Mouse (Mus musculus) midbrain, embryonic 16.5 days (tissue): ENCODE measurements around the gene Zfp446. TPM values are rescaled to one million over a fixed set of nuclear protein-coding genes. Genes with fewer than 3 reads are reported as not detected.

Source experiments
- ATAC-seq: fragments of 200-750 bp; cut with Nextera tagmentation; 2 replicates; pipeline ENCODE4 v1.8.0; 2017; ENCODE audit warnings: moderate TSS enrichment
- H3K27ac ChIP-seq: fragments of 300-500 bp; sonication (generic); 2 replicates; pipeline ENCODE4 v1.5.1; 2014; ENCODE audit warnings: mild to moderate bottlenecking, low read length, mixed read lengths
- H3K27me3 ChIP-seq: fragments of 300-500 bp; sonication (generic); 2 replicates; pipeline ENCODE4 v1.6.1; 2014; ENCODE audit warnings: low read depth, low read length, mixed read lengths; ENCODE audit not compliant: control insufficient read depth, insufficient read depth
- H3K36me3 ChIP-seq: fragments of 300-500 bp; sonication (generic); 2 replicates; pipeline ENCODE4 v1.6.1; 2014; ENCODE audit warnings: mild to moderate bottlenecking, low read length, moderate library complexity, mixed read lengths; ENCODE audit not compliant: control insufficient read depth, insufficient read depth
- H3K4me1 ChIP-seq: fragments of 300-500 bp; sonication (generic); 2 replicates; pipeline ENCODE4 v1.6.1; 2014; ENCODE audit warnings: mild to moderate bottlenecking, low read length, mixed read lengths; ENCODE audit not compliant: control insufficient read depth, insufficient read depth
- H3K4me2 ChIP-seq: fragments of 300-500 bp; sonication (generic); 2 replicates; pipeline ENCODE4 v1.6.1; 2014; ENCODE audit warnings: mild to moderate bottlenecking, low read length, mixed read lengths
- H3K4me3 ChIP-seq: fragments of 300-500 bp; sonication (generic); 2 replicates; pipeline ENCODE4 v1.5.1; 2014; ENCODE audit warnings: low read depth, mild to moderate bottlenecking, low read length, moderate library complexity, mixed read lengths
- H3K9ac ChIP-seq: fragments of 300-500 bp; sonication (generic); 2 replicates; pipeline ENCODE4 v1.6.1; 2014; ENCODE audit warnings: low read depth, low read length, mixed read lengths
- H3K9me3 ChIP-seq: fragments of 300-500 bp; sonication (generic); replicated peaks from 2 replicates; pipeline ENCODE4 v1.6.1; 2014; ENCODE audit warnings: mild to moderate bottlenecking, low read length, mixed read lengths; ENCODE audit not compliant: control insufficient read depth, poor library complexity, severe bottlenecking
- WGBS: fragments of 180-500 bp; shearing (Covaris S2); extraction: QIAGEN DNeasy Blood & Tissue Kit; methylation state at CpG from one replicate; pipeline ENCODE4 v1.1.7; 2014; 5-methylcytosine and 5-hydroxymethylcytosine counted together
- polyA plus RNA-seq: library from polyadenylated mRNA; unstranded; fragments of >200 nt; fragmentation: Nextera tagmentation; extraction: Ambion mirVana; gene quantifications from 2 replicates; pipeline ENCODE4 v1.2.1, GENCODE M21; 2015

Zfp446 gene
- polyA plus RNA-seq, 1 experiment from 2014 or later = 13.1 TPM

DNA sequence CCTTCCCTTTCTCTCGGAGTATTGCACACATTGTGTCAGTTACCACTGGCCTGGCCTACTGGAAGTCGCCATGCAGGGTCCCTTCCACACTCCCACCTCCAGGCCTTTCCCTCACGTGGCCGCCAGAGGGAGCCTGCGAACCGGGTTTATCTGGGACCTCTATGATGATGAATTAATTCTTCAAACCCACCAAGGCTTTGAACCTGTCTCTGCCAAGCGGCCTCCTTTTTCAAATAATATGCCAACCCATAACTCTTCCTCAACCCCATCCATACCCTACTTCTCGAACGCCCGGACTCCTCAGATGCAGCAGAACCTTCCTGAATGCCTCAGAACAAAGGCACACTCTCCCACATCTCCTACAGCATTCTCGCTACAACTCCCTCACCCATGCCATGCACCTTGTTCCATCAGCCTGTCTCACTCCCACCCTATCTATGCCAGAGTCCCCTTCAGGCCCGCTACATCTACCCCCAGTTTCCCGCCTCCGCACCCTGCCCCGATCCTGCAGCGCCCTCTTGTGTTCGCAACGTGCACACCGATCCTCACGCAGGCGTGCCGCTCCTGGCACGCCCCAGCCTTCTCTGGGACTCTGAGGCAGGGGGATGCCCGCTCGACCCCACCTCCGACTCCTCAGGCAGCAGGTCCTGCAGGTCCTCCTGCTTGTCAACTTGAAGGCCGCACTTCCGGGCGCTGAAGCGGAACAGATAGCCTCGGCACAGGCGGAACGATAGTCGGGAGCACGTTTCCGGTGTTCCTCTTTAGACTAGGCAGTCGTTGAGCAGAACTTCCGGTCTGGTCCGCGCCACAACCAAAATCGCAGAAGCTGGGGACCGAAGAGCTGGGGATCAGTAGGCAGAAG is 31.7 kb downstream of the Zfp446 start:
- under 1% methylated on average over 42 of the region's 42 CpGs for WGBS
- Histone ChIP-seq H3K9me3 (no peaks in the 10 kb centered on the region), H3K9ac (peak overlapping the region; percentile 90), H3K27me3 (no peaks in the 10 kb centered on the region), H3K4me2 (peak overlapping the region; percentile 69), H3K36me3 (peaks cover 25% of the 10 kb centered on the region), H3K27ac (peak overlapping the region; percentile 96), H3K4me3 (peak overlapping the region; percentile 80), H3K4me1 (peaks cover 20% of the 10 kb centered on the region)
- ATAC-seq = peak; percentile 94

DNA sequence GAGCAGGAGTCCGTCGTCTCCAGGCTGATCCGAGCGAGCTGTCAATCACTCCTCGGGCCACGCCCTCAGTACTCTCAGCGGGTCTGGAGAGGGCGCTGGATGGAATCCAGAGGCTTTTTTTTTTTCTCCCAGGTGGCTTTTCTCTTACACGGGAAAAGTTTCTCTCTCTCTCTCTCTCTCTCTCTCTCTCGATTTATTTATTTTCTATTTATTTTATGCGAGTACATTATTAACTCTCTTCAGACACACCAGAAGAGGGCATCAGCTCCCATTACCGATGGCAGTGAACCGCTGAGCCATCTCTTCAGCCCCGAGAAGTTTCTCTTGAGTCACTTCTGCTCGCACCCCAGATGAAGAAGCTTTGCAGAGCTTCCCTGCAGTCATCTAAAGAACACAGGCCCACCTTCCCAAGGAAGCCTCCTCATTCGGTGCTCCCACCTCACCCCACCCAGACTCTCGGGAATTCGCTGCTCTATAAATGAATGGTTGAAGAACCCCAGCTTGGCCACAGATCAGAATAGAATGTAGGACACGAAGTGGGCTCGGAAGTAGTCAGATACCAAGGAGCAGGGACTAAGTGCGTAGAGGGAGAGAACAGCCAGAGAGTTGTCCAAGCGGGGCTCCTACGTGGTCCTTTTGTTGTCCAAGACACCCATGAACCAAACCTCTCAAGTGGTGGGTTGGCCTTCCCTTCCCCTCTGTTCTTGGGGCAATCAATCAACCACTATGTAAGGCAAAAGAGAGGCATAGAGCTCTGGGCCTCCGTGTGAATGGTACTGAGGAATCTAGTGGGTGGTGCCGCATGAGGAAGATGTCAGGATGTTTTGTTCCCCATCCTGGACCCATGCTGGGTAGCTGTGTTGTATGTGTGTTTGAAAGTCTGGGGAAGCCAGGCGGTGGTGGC is 32.6 kb downstream of the Zfp446 start, which contains the start of gene Zbtb45:
TSS of gene Zbtb45 (minus strand) at position 30 of the 904 bp plus-strand sequence.
- H3K9me3 ChIP-seq = no peaks in the 10 kb centered on the region
- peak within 1 kb of the TSS; percentile 69 for H3K4me2 ChIP-seq
- peak within 1 kb of the TSS; percentile 96 for H3K27ac ChIP-seq
- WGBS = 14% methylated on average over 26 of the region's 26 CpGs
- peak within 1 kb of the TSS; percentile 80 for H3K4me3 ChIP-seq
- peak within 1 kb of the TSS; percentile 90 for H3K9ac ChIP-seq
- H3K27me3 ChIP-seq = no peaks in the 10 kb centered on the region
- peaks cover 19% of the 10 kb centered on the region for H3K36me3 ChIP-seq
- ATAC-seq = no peak
- H3K4me1 ChIP-seq = peaks cover 20% of the 10 kb centered on the region

DNA sequence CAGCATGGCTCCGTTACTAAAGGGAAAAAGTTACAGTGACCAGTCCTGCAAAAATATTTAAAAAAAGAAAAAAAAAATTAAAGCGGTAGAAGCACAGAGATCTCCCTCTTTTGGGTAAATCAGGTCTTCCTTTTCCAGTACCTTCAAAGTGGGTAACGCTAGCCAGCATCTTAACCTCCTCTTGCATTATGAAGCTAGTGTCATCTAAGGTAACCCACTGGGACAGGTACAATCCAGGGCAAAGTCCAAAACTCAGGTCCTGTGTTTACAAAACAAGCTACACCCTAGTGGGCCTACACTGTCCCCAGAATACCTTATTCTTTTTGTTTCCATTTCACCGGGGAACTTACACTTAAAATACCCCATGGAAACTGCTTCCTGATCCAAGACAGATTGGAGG is 36.0 kb downstream of the Zfp446 start:
- H3K9ac ChIP-seq = no peak overlapping the region
- H3K27ac ChIP-seq = no peak overlapping the region
- no peaks in the 10 kb centered on the region for H3K36me3 ChIP-seq
- H3K4me2 ChIP-seq = no peak overlapping the region
- peaks cover 9% of the 10 kb centered on the region for H3K4me1 ChIP-seq
- H3K9me3 ChIP-seq = no peaks in the 10 kb centered on the region
- ATAC-seq = no peak
- 69% methylated on average over 4 of the region's 4 CpGs for WGBS
- no peak overlapping the region for H3K4me3 ChIP-seq
- H3K27me3 ChIP-seq = no peaks in the 10 kb centered on the region

DNA sequence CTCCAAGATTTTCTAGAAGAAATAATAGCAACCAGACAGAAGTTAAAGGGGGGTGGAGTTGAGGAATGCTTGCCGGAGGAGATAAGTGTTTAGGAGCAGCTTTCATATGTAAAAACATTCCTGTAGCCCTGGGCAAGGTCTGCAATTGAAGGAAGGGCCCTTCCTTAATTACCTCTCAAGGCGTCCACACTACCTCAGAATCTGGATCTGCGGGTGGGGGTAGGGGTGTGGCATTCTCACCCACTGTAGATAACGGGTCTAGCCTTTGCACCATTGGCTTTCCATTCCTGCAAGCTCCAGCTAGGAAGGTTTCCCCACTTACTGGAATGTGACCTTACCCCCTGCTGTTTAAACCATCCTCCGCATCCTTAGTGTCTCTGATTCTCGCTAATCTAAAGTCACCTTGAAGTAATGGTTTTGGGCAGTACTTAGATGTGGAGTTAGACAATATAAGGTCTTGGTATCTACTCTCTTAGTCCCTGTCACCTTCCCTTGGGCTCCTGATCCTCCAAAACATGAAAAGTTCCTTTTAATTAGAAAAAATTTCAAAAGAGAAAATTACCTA is 36.7 kb downstream of the Zfp446 start:
- Histone ChIP-seq H3K4me2 (no peak overlapping the region), H3K4me1 (peaks cover 5% of the 10 kb centered on the region), H3K4me3 (no peak overlapping the region), H3K9me3 (no peaks in the 10 kb centered on the region), H3K9ac (no peak overlapping the region), H3K27ac (no peak overlapping the region), H3K36me3 (no peaks in the 10 kb centered on the region), H3K27me3 (no peaks in the 10 kb centered on the region)
- ATAC-seq = no peak
- 41% methylated on average over 6 of the region's 6 CpGs for WGBS

DNA sequence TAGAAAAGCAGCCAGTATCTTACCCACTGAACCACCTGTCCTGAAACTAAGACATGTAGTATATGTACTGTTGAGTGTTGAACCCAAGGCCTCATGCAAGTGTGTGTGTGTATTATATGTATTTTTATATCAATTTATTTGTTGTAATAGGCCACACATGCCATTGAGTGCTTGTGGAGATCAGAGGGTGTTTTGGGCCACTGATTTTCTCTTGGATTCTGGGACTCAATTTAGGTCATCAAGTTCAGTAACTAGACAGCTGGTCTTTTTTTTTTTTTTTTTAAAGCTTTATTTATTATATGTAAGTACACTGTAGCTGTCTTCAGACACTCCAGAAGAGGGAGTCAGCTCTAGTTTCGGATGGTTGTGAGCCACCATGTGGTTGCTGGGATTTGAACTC is 37.6 kb downstream of the Zfp446 start:
- no peak for ATAC-seq
- no peaks in the 10 kb centered on the region for H3K36me3 ChIP-seq
- H3K9ac ChIP-seq = no peak overlapping the region
- no peak overlapping the region for H3K4me3 ChIP-seq
- H3K4me1 ChIP-seq = peaks cover 5% of the 10 kb centered on the region
- 79% methylated on average over 1 of the region's 1 CpGs for WGBS
- no peaks in the 10 kb centered on the region for H3K27me3 ChIP-seq
- no peak overlapping the region for H3K27ac ChIP-seq
- no peak overlapping the region for H3K4me2 ChIP-seq
- H3K9me3 ChIP-seq = no peaks in the 10 kb centered on the region

DNA sequence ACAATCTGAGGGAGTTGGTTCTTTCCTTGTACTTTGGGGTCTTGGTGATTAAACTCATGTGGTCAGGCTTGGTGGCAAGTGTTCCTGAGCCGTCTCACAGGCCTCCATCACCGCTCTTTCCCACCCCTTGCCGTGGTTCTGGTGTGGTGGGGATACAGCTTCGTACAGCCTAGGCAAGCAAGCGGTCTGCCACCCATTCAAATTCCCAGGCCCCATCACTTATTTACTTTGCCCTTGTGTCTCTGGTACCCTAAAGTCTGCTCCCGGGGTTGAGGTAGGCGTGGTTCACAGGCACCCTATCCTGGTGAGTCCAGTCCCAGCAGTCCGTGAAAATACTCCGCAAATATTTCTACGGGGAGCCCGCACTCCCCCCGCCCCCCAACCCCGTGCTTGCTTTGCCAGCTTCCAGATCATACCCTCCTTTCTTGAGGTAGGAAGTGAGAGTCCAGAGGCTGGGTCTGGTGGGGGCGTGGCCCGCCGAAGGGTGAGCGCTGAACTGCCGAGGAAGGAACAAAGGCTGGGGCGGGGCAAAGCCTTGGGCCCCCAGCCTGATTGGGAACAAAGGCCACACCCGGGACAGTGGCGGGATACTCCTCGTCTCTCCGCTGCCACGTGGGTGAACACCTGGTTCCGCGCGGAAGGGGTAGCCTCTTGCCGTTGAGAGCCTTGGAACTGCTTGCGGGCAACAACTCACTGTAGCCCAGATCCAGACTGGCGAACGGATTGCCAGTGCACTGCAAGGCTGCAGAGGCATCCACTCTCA is 45.3 kb downstream of the Zfp446 start:
- Histone ChIP-seq H3K4me1 (peaks cover 29% of the 10 kb centered on the region), H3K4me2 (peak overlapping the region; percentile 98), H3K27ac (peak overlapping the region; percentile 99), H3K9ac (peak overlapping the region; percentile 86), H3K4me3 (peak overlapping the region; percentile 88), H3K27me3 (no peaks in the 10 kb centered on the region), H3K36me3 (peaks cover 11% of the 10 kb centered on the region), H3K9me3 (no peaks in the 10 kb centered on the region)
- ATAC-seq = peak; percentile 14
- WGBS = 4% methylated on average over 31 of the region's 31 CpGs

DNA sequence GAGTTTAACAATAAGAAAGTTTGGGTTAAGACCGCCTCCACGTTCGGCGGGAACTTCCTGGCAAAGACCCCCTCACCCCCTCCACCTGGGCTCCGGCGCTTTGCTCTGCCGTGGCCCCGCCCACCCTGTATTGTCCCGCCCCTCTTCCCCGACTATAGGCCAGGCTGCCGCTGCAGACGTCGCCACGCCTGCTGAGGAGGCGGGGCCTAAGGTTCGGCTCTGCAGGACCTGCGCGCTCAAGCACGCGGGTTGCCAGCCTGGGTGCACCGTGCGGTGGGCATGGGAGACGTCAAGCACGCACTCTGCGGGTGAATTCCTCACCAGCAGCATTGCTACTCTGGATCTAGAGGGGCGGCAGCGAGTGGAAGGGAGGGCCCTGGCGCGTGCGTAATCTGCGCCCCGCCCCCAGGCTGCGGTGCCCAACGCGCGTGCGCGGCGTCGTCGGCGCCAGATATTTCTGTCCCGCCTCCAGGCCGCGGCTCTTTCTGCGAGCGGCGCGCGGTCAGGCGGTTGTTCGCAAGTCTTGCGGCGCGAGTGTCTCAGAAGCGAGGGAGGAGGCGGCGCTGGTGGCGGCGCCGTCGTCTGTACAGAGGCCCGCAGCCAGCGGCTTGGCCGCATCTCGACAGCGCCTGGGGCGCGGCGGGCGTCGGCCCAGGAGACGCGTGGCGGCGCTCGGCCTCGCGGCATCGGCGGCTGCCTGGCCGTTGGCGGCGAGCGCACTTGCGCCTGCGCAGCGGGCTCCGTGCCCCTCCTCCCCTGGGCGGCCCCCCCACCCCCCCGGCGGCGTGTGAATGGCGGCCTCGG is 46.5 kb downstream of the Zfp446 start:
- H3K27ac ChIP-seq = peak overlapping the region; percentile 99
- peak; percentile 91 for ATAC-seq
- peaks cover 29% of the 10 kb centered on the region for H3K4me1 ChIP-seq
- no peaks in the 10 kb centered on the region for H3K9me3 ChIP-seq
- H3K9ac ChIP-seq = peak overlapping the region; percentile 86
- H3K4me2 ChIP-seq = peak overlapping the region; percentile 98
- H3K27me3 ChIP-seq = no peaks in the 10 kb centered on the region
- H3K4me3 ChIP-seq = peak overlapping the region; percentile 88
- WGBS = under 1% methylated on average over 76 of the region's 95 CpGs
- peaks cover 23% of the 10 kb centered on the region for H3K36me3 ChIP-seq

DNA sequence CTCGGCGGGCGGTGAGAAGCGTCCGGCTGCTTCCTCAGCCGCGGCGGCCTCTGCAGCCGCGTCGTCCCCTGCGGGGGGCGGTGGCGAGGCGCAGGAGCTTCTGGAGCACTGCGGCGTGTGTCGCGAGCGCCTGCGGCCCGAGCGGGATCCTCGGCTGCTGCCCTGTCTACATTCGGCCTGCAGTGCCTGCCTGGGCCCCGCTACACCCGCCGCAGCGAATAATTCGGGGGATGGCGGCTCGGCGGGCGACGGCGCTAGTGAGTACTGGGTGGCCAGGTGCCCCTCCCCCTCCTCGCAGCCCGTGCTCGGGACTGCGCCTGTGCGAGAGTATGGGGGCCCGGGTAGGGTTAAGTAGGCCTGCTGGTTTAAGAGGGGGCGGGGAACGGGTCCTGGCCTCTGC is 47.2 kb downstream of the Zfp446 start:
- H3K4me3 ChIP-seq = peak overlapping the region; percentile 88
- H3K4me1 ChIP-seq = peaks cover 29% of the 10 kb centered on the region
- ATAC-seq = peak; percentile 69
- under 1% methylated on average over 39 of the region's 44 CpGs for WGBS
- no peaks in the 10 kb centered on the region for H3K9me3 ChIP-seq
- peak overlapping the region; percentile 98 for H3K4me2 ChIP-seq
- peak overlapping the region; percentile 99 for H3K27ac ChIP-seq
- H3K27me3 ChIP-seq = no peaks in the 10 kb centered on the region
- H3K9ac ChIP-seq = peak overlapping the region; percentile 86
- peaks cover 29% of the 10 kb centered on the region for H3K36me3 ChIP-seq
